In genomic region chr1:48109358-48109757, GRCm38 (mm10) we compare ENCODE assay signal across 16 mouse cellular contexts.
"Had no signal": no experiment of that assay in that cellular context is flagged by ENCODE, and none has a peak within 500 bp of the region (broad histone marks: within the 10 kb centered on the region; RNA-seq: fewer than 3 reads in every experiment).

No protein-coding gene starts in this region.

- ATAC-seq: lung, postnatal 0 days; midbrain, embryonic 13.5 days; midbrain, embryonic 15.5 days had no signal

- H3K27me3 ChIP-seq: lung, embryonic 15.5 days; megakaryocyte, embryonic 14.5 days; midbrain, embryonic 13.5 days; midbrain, embryonic 15.5 days; neural tube, embryonic 12.5 days; stomach, embryonic 15.5 days had no signal

- H3K36me3 ChIP-seq: lung, embryonic 15.5 days; midbrain, embryonic 13.5 days; midbrain, embryonic 15.5 days; neural tube, embryonic 12.5 days; stomach, embryonic 15.5 days had no signal

- H3K27ac ChIP-seq: lung, embryonic 15.5 days; macrophage; midbrain, embryonic 13.5 days; midbrain, embryonic 15.5 days; neural tube, embryonic 12.5 days; stomach, embryonic 15.5 days; stomach, postnatal 0 days had no signal

- H3K4me1 ChIP-seq: lung, embryonic 15.5 days; megakaryocyte, embryonic 14.5 days; midbrain, embryonic 13.5 days; midbrain, embryonic 15.5 days; neural tube, embryonic 12.5 days; stomach, embryonic 15.5 days had no signal

- DNase-seq: lung, adult 2 months; lung, postnatal 14 days; lung, postnatal 36 days; right cerebral cortex, postnatal 14 days; thymus, adult 2 months; thymus, postnatal 25 days had no signal

- H3K4me2 ChIP-seq: lung, embryonic 15.5 days; midbrain, embryonic 11.5 days; midbrain, embryonic 13.5 days; midbrain, embryonic 15.5 days; neural tube, embryonic 12.5 days; stomach, embryonic 15.5 days had no signal

- H3K9me3 ChIP-seq: lung, embryonic 15.5 days; megakaryocyte, embryonic 14.5 days; midbrain, embryonic 13.5 days; midbrain, embryonic 15.5 days; neural tube, embryonic 12.5 days; stomach, embryonic 15.5 days had no signal

- H3K9ac ChIP-seq: lung, embryonic 15.5 days; midbrain, embryonic 13.5 days; midbrain, embryonic 15.5 days; neural tube, embryonic 12.5 days; stomach, embryonic 15.5 days had no signal

- H3K4me3 ChIP-seq: lung, embryonic 15.5 days; megakaryocyte, embryonic 14.5 days; midbrain, embryonic 13.5 days; midbrain, embryonic 15.5 days; neural tube, embryonic 12.5 days; stomach, embryonic 15.5 days had no signal
